Mouse (Mus musculus) thymus, postnatal 25 days (tissue): Measurements from ENCODE around the gene Trpm2.

Experiments
- DNase-seq: peaks from one replicate; pipeline ENCODE4 v3.0.0; 2022

The Trpm2 gene

DNA sequence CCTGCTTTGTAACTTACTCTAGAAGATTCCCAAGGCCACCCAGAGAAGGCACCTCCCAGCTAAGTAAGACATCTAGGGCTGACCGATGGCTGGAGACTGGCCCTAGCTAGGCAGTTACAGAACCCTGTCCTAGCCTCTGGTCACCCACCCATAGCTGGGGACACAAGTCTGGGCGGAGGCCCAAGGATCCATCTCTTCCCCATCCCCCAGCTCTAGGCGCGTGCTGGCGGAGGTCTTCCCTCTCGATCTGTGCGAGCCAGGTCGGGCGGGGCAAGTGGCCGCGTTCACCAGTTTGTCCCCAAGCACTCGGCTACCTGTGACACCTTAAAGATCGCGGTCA lies 68.5 kb downstream of the Trpm2 start:
- no peak for DNase-seq

DNA sequence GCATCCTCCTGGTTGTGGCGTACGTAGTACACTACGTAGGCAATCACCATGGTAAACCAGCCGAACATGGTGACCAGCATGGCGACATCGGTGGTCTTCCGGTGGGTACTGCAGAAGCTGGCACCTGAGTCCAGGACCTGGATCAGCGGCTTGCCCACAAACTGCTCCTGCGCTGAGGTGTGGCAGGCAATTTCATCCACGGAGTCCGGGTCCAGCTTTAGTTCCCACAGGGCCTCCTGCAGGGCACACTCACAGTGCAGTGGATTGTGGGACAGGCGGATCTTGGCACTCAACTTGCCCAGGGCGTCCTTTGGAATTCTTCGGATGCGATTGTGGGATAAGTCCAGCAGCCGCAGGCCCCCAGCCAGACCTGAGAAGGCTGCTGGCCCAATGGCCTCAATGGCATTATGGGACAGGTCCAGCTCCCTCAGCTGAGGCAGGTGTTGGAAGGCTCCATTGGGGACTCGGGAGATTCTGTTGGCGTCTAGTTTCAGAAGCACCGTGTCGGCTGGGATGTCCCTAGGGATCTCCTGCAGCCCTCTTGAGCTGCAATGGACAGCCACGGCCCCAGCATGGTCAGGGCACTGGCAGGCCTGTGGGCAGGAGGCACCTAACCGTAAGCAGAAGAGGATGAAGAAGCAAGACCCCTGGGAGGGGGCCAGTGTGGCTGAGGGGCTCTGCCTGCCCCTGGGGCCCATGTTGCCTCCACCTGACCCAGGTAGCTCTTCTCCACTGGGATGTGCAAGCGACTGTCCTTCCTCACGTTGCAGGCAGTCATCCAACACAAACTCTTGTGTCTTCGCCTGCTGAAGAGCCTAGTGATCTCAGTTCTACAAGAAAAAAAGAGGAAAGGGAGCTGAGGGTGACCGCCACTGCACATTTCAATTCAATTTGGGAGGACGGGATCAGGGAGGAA lies 69.2 kb downstream of the Trpm2 start:
- DNase-seq: no peak

DNA sequence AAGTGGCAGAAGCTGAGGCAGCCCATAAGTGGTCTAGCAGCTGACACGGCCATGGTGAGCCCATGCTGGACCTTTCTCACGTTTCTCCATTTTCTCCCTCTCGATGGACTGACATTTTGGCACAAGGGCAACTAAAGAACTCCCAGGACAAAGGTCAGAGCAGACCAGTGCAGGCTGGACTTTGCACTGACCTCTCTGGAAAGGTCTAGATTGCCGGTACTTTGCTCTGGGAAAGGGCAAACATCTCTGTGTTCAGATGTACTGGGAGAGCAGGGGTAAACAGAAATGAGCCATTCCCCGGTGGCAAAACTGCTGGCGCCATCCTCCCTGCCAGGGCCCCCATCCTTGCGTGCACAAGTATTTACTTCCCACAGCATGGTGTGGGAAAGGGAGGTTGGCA lies 70.2 kb downstream of the Trpm2 start:
- DNase-seq: no peak

DNA sequence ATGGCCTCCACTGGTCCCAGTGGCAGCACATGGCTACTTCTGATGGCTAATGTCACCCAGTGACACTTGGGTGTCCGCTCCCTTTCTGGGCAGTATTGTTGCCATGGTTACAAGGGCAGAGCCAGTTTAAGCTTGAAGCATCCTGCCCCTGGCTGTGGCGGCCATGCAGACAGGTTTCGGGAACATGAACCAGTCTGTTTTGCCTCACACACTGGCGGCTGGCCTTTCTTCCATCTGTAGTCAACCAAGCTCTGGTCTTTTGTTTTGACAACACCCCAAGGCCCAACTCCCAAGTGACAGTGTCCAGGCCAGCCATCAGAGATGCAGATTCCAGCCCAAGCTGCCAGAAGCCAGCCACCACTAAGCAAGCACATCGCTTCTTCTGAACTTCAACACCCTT lies 74.8 kb downstream of the Trpm2 start:
- no peak for DNase-seq

DNA sequence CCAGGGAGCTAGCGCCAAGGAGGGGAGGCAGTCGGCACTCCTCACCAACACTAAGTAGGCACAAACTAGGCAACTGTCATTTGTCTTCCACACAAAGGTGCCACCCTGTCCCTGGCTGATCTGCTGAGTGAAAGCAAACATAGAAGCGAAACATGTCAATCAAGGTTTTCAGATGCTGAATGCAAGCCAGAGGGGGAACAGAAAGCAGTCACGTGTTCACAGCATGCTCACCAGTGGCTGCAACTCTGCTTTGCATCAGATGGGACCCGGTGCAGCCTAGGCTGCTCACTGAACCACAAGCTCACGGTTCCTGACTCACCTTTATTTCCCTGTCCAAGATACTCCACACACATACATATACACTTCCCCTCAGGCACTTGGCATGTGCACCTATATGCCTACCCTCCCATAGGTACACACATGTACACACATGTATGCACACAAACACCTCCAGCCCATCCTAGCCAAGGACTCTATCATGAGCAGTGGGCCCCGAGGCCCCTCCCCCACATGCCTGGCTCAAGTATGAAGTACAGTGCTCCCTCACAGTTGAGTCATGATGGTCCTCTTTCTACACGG lies 79.3 kb downstream of the Trpm2 start:
- DNase-seq: no peak

DNA sequence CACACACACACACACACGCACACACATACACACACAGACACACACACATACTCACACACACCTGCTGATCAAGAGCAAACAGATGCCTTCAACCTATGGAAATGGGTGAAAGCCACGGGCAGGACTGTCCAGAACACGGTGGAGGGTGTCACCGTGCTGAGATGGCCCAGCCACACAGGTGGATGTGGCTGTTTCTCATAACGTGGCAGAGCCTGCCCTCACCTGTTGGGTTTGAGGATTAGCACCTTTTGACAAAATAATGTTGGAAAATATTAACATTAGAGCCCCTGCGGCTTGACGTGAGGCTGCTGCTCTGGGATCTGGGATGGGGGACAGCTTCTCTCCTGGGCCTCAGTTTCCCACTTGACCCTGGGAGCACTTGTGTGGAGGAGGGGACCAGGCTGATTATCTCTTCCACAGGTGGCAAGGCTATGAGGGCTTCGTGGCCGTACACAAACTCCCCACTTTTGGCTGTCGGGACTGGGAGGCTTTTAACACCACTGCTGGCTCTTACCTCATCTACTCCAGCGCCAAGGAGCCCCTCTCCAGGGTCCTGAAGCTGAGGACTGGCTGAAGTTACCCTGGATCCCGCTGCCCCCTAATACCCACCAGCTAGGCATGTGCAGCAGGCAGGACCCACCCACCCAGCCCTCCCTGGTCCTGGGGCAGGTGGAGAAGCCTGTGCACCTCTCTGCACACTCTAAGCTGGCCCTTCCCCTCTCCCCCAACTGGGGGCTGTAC lies 84.2 kb downstream of the Trpm2 start:
- no peak for DNase-seq

DNA sequence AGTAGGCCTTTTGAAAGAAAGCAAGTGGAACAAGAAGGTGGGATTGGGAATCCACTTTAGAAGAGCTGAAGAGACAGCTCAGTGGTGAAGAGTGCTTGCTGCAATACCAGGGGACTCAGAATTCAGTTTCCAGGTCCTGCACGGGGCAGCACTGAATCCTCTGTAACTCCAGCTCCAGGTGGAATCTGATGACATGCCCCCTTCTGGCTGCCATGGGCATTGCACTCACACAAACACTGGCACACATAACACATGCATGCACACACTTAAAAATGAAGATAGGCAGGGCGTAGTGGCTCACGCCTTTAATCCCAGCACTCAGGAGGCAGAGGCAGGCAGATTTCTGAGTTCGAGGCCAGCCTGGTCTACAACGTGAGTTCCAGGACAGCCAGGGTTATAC lies 87.8 kb downstream of the Trpm2 start:
- no peak for DNase-seq

DNA sequence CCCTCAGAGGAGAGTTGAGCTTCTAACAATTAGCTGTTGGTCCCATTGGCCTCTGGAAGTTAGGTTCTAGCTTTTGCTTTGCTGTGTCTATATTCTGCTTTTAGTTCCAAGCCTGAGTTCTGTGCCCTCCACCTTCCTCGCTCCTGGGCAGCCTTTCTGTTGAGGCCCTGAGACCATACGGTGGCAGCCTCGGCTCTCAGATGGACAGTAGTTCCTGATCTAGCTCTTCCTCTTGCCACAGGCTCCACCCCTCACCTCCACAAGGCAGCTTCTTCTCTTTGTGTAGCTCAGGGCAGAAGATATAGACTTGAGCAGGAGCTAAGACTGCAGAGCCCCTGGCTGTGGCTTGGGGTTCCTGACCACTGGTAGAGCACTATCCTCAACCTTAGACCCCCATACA lies 90.1 kb downstream of the Trpm2 start:
- DNase-seq: no peak

DNA sequence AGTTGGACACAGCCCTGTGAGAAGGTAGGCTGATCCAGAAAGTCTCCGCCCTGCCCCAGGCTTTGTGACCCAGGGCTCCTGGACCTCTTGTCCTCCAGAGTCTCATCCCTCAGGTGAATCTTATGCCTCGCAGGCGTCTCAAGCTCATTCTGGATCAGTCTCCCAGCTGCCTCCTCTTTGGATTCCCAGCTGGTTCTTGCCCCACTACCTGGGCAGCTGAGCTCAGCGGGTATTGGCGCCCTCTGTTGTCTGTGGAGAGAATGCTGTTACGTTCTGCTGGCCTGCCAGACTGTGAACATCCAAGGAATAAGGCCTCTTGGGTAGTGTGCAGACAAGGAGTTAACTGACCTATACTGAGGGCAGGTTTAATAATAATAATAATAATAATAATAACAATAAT lies 91.4 kb downstream of the Trpm2 start:
- peak; percentile 37 for DNase-seq

DNA sequence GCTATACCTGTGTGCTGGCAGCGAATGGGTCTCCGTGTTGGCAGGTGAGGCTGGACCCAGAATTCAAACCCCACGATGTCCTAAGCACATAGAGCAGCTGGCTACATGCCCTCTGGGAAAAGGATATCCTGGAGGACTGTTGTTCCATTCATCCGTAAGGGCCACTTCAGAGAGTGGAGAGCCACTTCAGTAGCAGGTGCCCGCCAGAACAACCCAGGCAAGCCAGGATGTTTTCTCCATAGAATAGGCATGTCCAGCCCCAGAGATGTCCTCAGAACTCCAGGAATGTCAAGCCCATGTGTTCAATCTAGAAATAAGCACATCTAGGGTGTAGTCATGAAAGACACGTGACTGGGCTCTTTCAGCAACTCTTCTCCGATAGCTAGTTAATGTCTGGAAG lies 100.7 kb downstream of the Trpm2 start:
- DNase-seq: no peak

DNA sequence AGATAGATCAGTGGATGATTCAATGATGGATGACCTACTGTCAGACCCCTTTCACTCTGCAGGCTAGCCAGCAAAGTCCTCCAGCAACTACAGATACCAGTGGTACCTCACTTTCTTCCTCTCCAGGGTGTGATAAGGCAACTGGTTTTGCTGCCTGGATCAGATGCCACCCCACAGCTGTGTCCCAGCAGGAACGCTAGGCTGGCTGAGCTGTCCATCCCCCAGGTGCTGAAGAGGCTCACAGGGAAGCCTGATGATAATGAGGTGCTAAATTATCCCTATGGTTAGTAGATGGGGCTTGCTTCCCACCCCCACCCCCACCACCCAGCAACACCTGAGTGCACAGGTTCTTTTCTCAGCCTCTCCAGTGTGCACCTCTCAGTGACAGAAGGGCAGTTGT lies 102.8 kb downstream of the Trpm2 start:
- DNase-seq: no peak

DNA sequence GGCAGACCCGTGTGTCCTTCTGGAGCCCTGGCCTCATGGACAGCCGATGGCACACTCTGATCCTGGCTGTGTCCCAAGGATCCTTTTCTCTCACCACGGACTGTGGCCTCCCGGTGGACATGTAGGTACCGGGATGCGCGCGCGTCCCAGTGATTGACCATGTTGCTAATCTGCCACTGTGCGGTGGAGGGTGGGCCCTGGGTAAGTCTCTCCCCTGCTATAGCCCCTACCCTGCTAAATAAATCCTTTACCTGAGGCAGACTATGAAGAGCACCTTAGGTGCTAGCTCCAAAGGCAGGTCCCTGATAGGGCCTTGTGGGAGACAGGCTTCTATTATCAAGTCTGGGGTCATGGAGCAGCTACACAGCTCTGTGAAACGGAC lies 105.6 kb downstream of the Trpm2 start:
- DNase-seq: no peak

DNA sequence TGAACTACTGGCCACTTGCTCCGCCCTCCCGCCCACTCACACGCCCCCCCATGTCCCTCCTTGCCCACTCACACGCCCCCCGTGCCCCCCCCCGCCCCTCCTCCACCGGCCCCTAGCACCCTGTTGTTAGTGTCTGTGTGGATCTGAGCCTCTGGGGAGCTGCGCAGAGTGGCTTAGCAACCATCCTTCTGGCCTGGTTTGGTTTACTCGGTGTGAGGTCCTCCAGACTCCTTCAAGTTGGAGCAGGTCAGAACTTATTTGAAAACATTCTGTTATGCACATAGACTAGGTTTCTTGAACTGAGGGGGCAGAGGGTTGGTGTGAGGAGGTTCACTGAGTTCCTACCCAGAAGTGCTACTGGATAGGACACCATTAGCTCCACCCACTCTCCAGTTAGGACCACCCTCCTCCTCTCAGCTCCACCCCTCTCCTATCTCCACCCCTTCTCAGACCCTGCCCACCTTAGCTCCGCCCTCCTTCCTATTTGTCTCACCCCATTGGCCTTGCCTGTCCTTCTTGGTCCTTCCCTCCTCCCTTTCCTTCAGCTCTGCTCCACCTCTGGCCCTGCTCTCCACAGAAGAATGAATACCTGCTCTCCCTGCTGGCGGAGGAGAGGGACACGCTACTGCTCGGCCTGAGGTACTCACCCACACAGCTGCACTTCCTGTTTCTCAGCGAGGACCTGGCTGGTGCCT lies 106.1 kb downstream of the Trpm2 start:
- peak; percentile 56 for DNase-seq

DNA sequence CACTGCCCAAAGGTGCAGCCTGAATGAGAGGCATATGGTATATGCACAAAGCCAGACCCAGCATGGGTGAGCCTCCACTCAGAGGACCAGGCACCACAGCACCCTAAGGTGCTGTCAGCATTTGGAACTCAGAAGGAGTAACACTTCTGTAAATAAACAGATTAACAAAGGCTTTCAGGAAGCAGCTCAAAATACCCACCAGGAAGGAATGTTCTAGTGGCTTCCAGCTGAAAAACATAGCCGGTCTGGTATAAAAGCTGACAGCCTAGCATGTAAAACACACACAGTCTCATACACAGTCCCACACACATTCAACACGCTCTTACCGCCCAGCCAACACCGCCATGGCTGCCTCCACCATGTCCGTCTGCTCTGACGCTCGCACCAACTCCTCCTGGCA lies 108.7 kb downstream of the Trpm2 start, which contains the start of gene Gm3285:
Gene Gm3285 (plus strand): TSS at position 301 of the 400 bp plus-strand sequence.
- DNase-seq: no peak
